ENCODE assay signal across 10 mouse cellular contexts in the genomic region with DNA sequence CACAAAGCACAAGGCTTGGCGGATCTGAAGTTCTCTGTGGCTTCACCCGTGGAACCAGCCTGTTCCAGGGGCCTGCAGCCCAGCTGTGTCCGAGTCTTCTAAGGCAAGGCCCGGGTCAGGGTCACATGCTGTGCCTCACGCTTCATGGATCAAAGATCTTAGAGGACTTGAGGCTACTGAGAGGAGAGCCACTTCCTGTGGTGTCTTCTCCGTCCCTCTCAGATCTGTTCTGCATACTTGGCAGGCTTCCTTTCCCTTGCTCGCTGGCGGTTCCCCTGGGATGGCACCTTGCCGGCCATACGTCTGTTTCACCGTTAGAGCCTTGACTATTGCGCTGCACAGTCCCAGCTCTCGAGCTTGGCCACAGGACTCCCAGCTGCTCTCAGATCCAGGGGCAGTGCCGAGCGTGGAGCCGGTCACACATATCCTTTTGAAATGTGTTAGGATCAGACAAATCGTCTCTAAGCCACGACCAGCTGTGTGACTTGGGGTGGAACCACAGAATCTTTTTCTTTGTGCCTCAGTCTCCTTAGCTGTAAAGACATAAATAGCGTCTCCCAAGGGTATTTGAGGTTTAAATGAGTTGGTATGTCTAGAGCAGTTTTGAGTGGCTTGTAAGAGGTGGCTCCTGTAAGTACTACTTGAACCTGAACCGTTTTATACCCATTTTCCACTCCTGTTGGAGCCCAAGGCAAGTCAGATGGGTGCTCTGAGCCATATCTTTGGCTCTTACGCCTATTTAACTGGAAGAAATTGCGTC. TPM values are rescaled to one million over a fixed set of nuclear protein-coding genes. Genes with fewer than 3 reads are reported as not detected.
A peak's percentile ranks its signal among the peaks of the same experiment; 100 is the strongest.
DNase-seq lines count a peak whose midpoint lies in the region; ATAC-seq and TF ChIP-seq lines count a peak whose summit lies in the region.
"Had no signal": no experiment of that assay in that cellular context is flagged by ENCODE, and none has a peak within 500 bp of the region (broad histone marks: within the 10 kb centered on the region; RNA-seq: fewer than 3 reads in every experiment).

No protein-coding gene starts in this region.

- no peak for TF ChIP-seq POLR2A in kidney, adult 2 months (IDR thresholded peaks at IDR 0.05; ENCODE audit: low read depth, low read length)

- H3K4me3 ChIP-seq in embryonic facial prominence, embryonic 12.5 days = no peak overlapping the region
- no peak overlapping the region for H3K4me3 ChIP-seq in kidney, adult 2 months (ENCODE audit: insufficient read depth, low read depth, low read length)
- H3K4me3 ChIP-seq in midbrain, embryonic 13.5 days (replicated peaks) = peak overlapping the region; percentile 100
- H3K4me3 ChIP-seq in stomach, postnatal 0 days (ENCODE audit: low read depth, low read length) = no peak overlapping the region

- H3K27ac ChIP-seq in embryonic facial prominence, embryonic 12.5 days = no peak overlapping the region
- H3K27ac ChIP-seq in kidney, adult 2 months (ENCODE audit: insufficient read depth, low read depth, low read length) = peak overlapping the region; percentile 37
- peak overlapping the region; percentile 21; the same call in 1 of the 2 replicates for H3K27ac ChIP-seq in midbrain, embryonic 13.5 days
- no peak overlapping the region for H3K27ac ChIP-seq in stomach, postnatal 0 days (replicated peaks)

- H3K36me3 ChIP-seq in embryonic facial prominence, embryonic 12.5 days = peaks cover 73% of the 10 kb centered on the region
- no peaks in the 10 kb centered on the region for H3K36me3 ChIP-seq in kidney, adult 2 months (ENCODE audit: control insufficient read depth, insufficient read depth, low read length)
- peaks cover 82% of the 10 kb centered on the region for H3K36me3 ChIP-seq in midbrain, embryonic 13.5 days
- H3K36me3 ChIP-seq in stomach, postnatal 0 days (ENCODE audit: control insufficient read depth, insufficient read depth, low read length) = no peaks in the 10 kb centered on the region

- H3K4me2 ChIP-seq in embryonic facial prominence, embryonic 12.5 days (replicated peaks) = 0 out of 2 replicates have a peak overlapping the region, but pooled peaks have one; percentile 4
- H3K4me2 ChIP-seq in midbrain, embryonic 13.5 days (replicated peaks) = peak overlapping the region; percentile 99
- H3K4me2 ChIP-seq in stomach, postnatal 0 days (replicated peaks; ENCODE audit: low read depth) = no peak overlapping the region

- no peak for TF ChIP-seq EP300 in stomach, postnatal 0 days (optimal IDR thresholded peaks at IDR 0.05)

- WGBS in embryonic facial prominence, embryonic 12.5 days = 71% methylated on average over 22 of the region's 22 CpGs
- WGBS in kidney, adult 2 months = 45% methylated on average over 22 of the region's 22 CpGs
- WGBS in midbrain, embryonic 13.5 days = 40% methylated on average over 22 of the region's 22 CpGs
- WGBS in stomach, postnatal 0 days = 78% methylated on average over 22 of the region's 22 CpGs

- no peaks in the 10 kb centered on the region for H3K27me3 ChIP-seq in embryonic facial prominence, embryonic 12.5 days
- H3K27me3 ChIP-seq in kidney, adult 2 months (replicated peaks; ENCODE audit: control insufficient read depth, insufficient read depth, low read length) = no peaks in the 10 kb centered on the region
- no peaks in the 10 kb centered on the region for H3K27me3 ChIP-seq in midbrain, embryonic 13.5 days
- H3K27me3 ChIP-seq in stomach, postnatal 0 days (ENCODE audit: control insufficient read depth, insufficient read depth, low read length) = no peaks in the 10 kb centered on the region

- H3K9me3 ChIP-seq in embryonic facial prominence, embryonic 12.5 days = no peaks in the 10 kb centered on the region
- no peaks in the 10 kb centered on the region for H3K9me3 ChIP-seq in midbrain, embryonic 13.5 days
- no peaks in the 10 kb centered on the region for H3K9me3 ChIP-seq in stomach, postnatal 0 days (ENCODE audit: control insufficient read depth, low read length)

- H3K4me1 ChIP-seq in embryonic facial prominence, embryonic 12.5 days = peaks cover 58% of the 10 kb centered on the region
- peaks cover 58% of the 10 kb centered on the region for H3K4me1 ChIP-seq in kidney, adult 2 months (ENCODE audit: control insufficient read depth, insufficient read depth, low read length)
- H3K4me1 ChIP-seq in midbrain, embryonic 13.5 days (replicated peaks) = peaks cover 86% of the 10 kb centered on the region
- H3K4me1 ChIP-seq in stomach, postnatal 0 days (replicated peaks; ENCODE audit: control insufficient read depth, insufficient read depth) = peaks cover 6% of the 10 kb centered on the region

- no peak for TF ChIP-seq CTCF in kidney, adult 2 months (conservative IDR thresholded peaks at IDR 0.05; ENCODE audit: insufficient read depth, insufficient read length, low read depth, low read length)
- TF ChIP-seq CTCF in stomach, postnatal 0 days (IDR thresholded peaks at IDR 0.05; ENCODE audit: low read depth) = no peak

- peak; percentile 48 to 49 for DNase-seq in cerebellum, postnatal 10 days
- DNase-seq in cerebellum, postnatal 4 days (ENCODE audit: low spot score in 2 of 2) = no peak
- DNase-seq in kidney, adult 2 months = peak; percentile 86
- no peak for DNase-seq in stomach, postnatal 0 days (ENCODE audit: low spot score)
- no peak for DNase-seq in gastrocnemius, postnatal 10 days
- DNase-seq in gastrocnemius, adult 8-10 months (ENCODE audit: low spot score in 2 of 2) = no peak
- DNase-seq: layer of hippocampus, adult 9-11 months; lung, adult 18-20 months had no signal

- H3K9ac ChIP-seq in embryonic facial prominence, embryonic 12.5 days = no peak overlapping the region
- H3K9ac ChIP-seq in midbrain, embryonic 13.5 days (replicated peaks) = peak overlapping the region; percentile 100
- H3K9ac ChIP-seq in stomach, postnatal 0 days (ENCODE audit: low read length) = no peak overlapping the region

- ATAC-seq in embryonic facial prominence, embryonic 12.5 days (ENCODE audit: insufficient number of reproducible peaks, insufficient read depth, low FRiP score, low TSS enrichment) = no peak
- ATAC-seq in midbrain, embryonic 13.5 days = no peak
- ATAC-seq in stomach, postnatal 0 days (ENCODE audit: low FRiP score, low TSS enrichment) = no peak

RNA-seq across cellular contexts. Expression of gene Sbk1, which starts 5.3 kb away (rescaled TPM):
- 130 and 138 TPM in 2 replicates for polyA plus RNA-seq in embryonic facial prominence, embryonic 12.5 days (2016; fragmentation: Nextera tagmentation; extraction: Ambion mirVana)
- polyA plus RNA-seq in kidney, adult 2 months (2012; rRNA removed) = 29.2 and 31.5 TPM in 2 replicates
- polyA plus RNA-seq in midbrain, embryonic 13.5 days (2015; fragmentation: Nextera tagmentation; extraction: Ambion mirVana) = 238 and 300 TPM in 2 replicates
- polyA plus RNA-seq in stomach, postnatal 0 days (2015; fragmentation: Nextera tagmentation; extraction: Ambion mirVana) = 4.0 and 5.3 TPM in 2 replicates
- total RNA-seq in gastrocnemius, postnatal 10 days (2021) = 10 to 100 TPM; 35.2 to 38.0 TPM
- total RNA-seq in gastrocnemius, adult 8-10 months (2022) = 10 to 100 TPM; 13.0 to 18.8 (median 16.8) TPM

Comparison
In these comparisons a context has a peak if more than half of its experiments do, and no peak if none do; other contexts are left out.
1. DNase-seq: peak in cerebellum, postnatal 10 days (2 of 2) and kidney, adult 2 months (single experiment); none in cerebellum, postnatal 4 days (0 of 2), stomach, postnatal 0 days (single experiment), gastrocnemius, postnatal 10 days (single experiment) and gastrocnemius, adult 8-10 months (0 of 2).
2. H3K27ac ChIP-seq: peak in kidney, adult 2 months (single experiment) and midbrain, embryonic 13.5 days (single experiment); none in embryonic facial prominence, embryonic 12.5 days (single experiment) and stomach, postnatal 0 days (single experiment).